Mouse (Mus musculus): ENCODE measurements around the gene Snapc5.

Snapc5 gene

GRCm38 (mm10) chr9:64199897-64200296 lies 20.8 kb downstream of the Snapc5 start:
- no peak for DNase-seq (ENCODE audit: low spot score in 2 of 2)

- DNase-seq (ENCODE audit: low spot score in 2 of 2) = no peak
Observed at GRCm38 (mm10) chr9:64202331-64202730, 23.3 kb downstream of the Snapc5 start.

GRCm38 (mm10) chr9:64202866-64203265 lies 23.8 kb downstream of the Snapc5 start:
- no peak for DNase-seq (ENCODE audit: low spot score in 2 of 2)

- no peak for DNase-seq (ENCODE audit: low spot score in 2 of 2)
Observed at GRCm38 (mm10) chr9:64207509-64208084, 28.5 kb downstream of the Snapc5 start.

- no peak for DNase-seq (ENCODE audit: low spot score in 2 of 2)
Observed at GRCm38 (mm10) chr9:64214452-64214851, 35.4 kb downstream of the Snapc5 start.

GRCm38 (mm10) chr9:64216090-64216489 lies 37.0 kb downstream of the Snapc5 start:
- DNase-seq (ENCODE audit: low spot score in 2 of 2) = no peak

- no peak for DNase-seq (ENCODE audit: low spot score in 2 of 2)
Observed at GRCm38 (mm10) chr9:64216641-64217040, 37.6 kb downstream of the Snapc5 start.

- DNase-seq (ENCODE audit: low spot score in 2 of 2) = no peak
Observed at GRCm38 (mm10) chr9:64217887-64218286, 38.8 kb downstream of the Snapc5 start.

- DNase-seq (ENCODE audit: low spot score in 2 of 2) = no peak
Observed at GRCm38 (mm10) chr9:64219305-64219704, 40.2 kb downstream of the Snapc5 start.

GRCm38 (mm10) chr9:64219772-64220420 lies 40.8 kb downstream of the Snapc5 start:
- DNase-seq (ENCODE audit: low spot score in 2 of 2) = no peak

- no peak for DNase-seq (ENCODE audit: low spot score in 2 of 2)
Observed at GRCm38 (mm10) chr9:64220603-64221002, 41.5 kb downstream of the Snapc5 start.

GRCm38 (mm10) chr9:64221480-64221879 lies 42.4 kb downstream of the Snapc5 start:
- DNase-seq (ENCODE audit: low spot score in 2 of 2) = no peak

GRCm38 (mm10) chr9:64222098-64222497 lies 43.0 kb downstream of the Snapc5 start:
- DNase-seq (ENCODE audit: low spot score in 2 of 2) = no peak

- DNase-seq (ENCODE audit: low spot score in 2 of 2) = no peak
Observed at GRCm38 (mm10) chr9:64225805-64226204, 46.7 kb downstream of the Snapc5 start.

- no peak for DNase-seq (ENCODE audit: low spot score in 2 of 2)
Observed at GRCm38 (mm10) chr9:64227736-64228135, 48.7 kb downstream of the Snapc5 start.

- DNase-seq (ENCODE audit: low spot score in 2 of 2) = no peak
Observed at GRCm38 (mm10) chr9:64228972-64229371, 49.9 kb downstream of the Snapc5 start.

GRCm38 (mm10) chr9:64231171-64231570 lies 52.1 kb downstream of the Snapc5 start:
- DNase-seq (ENCODE audit: low spot score in 2 of 2) = no peak

GRCm38 (mm10) chr9:64231674-64232073 lies 52.6 kb downstream of the Snapc5 start:
- DNase-seq (ENCODE audit: low spot score in 2 of 2) = no peak

- no peak for DNase-seq (ENCODE audit: low spot score in 2 of 2)
Observed at GRCm38 (mm10) chr9:64232257-64232957, 53.3 kb downstream of the Snapc5 start.
